In the genomic region with DNA sequence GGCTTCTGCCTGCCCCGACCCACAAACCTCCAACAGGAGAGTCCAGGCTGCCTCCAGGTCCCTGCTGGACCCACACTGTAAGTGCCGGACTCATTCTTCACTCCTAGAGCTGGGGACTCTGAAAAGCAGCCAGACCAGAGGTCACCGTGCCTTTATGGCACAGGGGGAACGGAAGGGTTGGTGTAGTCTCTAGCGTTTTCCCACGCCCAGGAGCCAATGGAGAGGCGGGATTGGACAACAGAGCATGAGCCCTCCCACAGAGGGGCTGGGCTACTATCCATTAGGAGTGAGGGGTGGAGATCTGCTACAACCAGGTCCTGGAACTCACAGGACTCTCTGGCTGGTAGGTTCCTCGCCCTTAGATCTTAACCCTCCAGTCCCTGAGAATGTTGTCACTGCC, we compare ENCODE assay signal across 7 mouse cellular contexts. TPM values are rescaled to one million over a fixed set of nuclear protein-coding genes. Genes with fewer than 3 reads are reported as not detected.
DNase-seq lines count a peak whose midpoint lies in the region; ATAC-seq and TF ChIP-seq lines count a peak whose summit lies in the region.

No protein-coding gene starts in this region.

- DNase-seq in R1 (ENCODE audit: low read depth, low spot score): peak; percentile 96
- DNase-seq in cerebellum, postnatal 10 days: peak; percentile 87 to 91
- peak; percentile 64 for DNase-seq in gastrocnemius, postnatal 14 days
- DNase-seq in hindbrain, postnatal 0 days (ENCODE audit: low spot score): peak; percentile 90
- peak; percentile 49 for DNase-seq in urinary bladder, postnatal 25 days (ENCODE audit: low spot score)

- H3K9me3 ChIP-seq in hindbrain, postnatal 0 days (ENCODE audit: low read length): no peaks in the 10 kb centered on the region
- H3K9me3 ChIP-seq in limb, embryonic 15.5 days: no peaks in the 10 kb centered on the region
- no peaks in the 10 kb centered on the region for H3K9me3 ChIP-seq in midbrain, embryonic 15.5 days

- no peaks in the 10 kb centered on the region for H3K36me3 ChIP-seq in hindbrain, postnatal 0 days (ENCODE audit: insufficient read depth, low read length)
- H3K36me3 ChIP-seq in limb, embryonic 15.5 days: no peaks in the 10 kb centered on the region
- H3K36me3 ChIP-seq in midbrain, embryonic 15.5 days (replicated peaks): no peaks in the 10 kb centered on the region

- ATAC-seq in hindbrain, postnatal 0 days: peak; percentile 87
- ATAC-seq in limb, embryonic 15.5 days (ENCODE audit: insufficient number of reproducible peaks, low FRiP score, low TSS enrichment, low read depth): peak; percentile 79
- ATAC-seq in midbrain, embryonic 15.5 days (replicated peaks): peak; percentile 77

- WGBS in hindbrain, postnatal 0 days: 2% methylated on average over 8 of the region's 8 CpGs
- WGBS in limb, embryonic 15.5 days: 3% methylated on average over 8 of the region's 8 CpGs
- 0% methylated on average over 8 of the region's 8 CpGs for WGBS in midbrain, embryonic 15.5 days

- H3K9ac ChIP-seq in hindbrain, postnatal 0 days (replicated peaks; ENCODE audit: low read length): peak overlapping the region; percentile 40
- H3K9ac ChIP-seq in limb, embryonic 15.5 days: no peak overlapping the region
- peak overlapping the region; percentile 32; the same call in 1 of the 2 replicates for H3K9ac ChIP-seq in midbrain, embryonic 15.5 days

- intact Hi-C loops in gastrocnemius, postnatal 14 days (cut with DNase I; ENCODE audit: low total_unique reads): loop anchor here (10.0 kb wide), 1 partner anchor 72 kb away; no protein-coding TSS in a partner anchor

- H3K4me2 ChIP-seq in hindbrain, postnatal 0 days (ENCODE audit: low read depth, low read length): peak overlapping the region; percentile 58
- peak overlapping the region; percentile 56 for H3K4me2 ChIP-seq in limb, embryonic 15.5 days
- peak overlapping the region; percentile 60 for H3K4me2 ChIP-seq in midbrain, embryonic 15.5 days

- no peaks in the 10 kb centered on the region for H3K27me3 ChIP-seq in hindbrain, postnatal 0 days (ENCODE audit: insufficient read depth, low read length)
- H3K27me3 ChIP-seq in limb, embryonic 15.5 days: peaks cover 29% of the 10 kb centered on the region
- H3K27me3 ChIP-seq in midbrain, embryonic 15.5 days (replicated peaks): no peaks in the 10 kb centered on the region

- peak overlapping the region; percentile 62; the same call in 1 of the 2 replicates for H3K27ac ChIP-seq in hindbrain, postnatal 0 days
- H3K27ac ChIP-seq in limb, embryonic 15.5 days: no peak overlapping the region
- peak overlapping the region; percentile 69 for H3K27ac ChIP-seq in midbrain, embryonic 15.5 days

- TF ChIP-seq CTCF in hindbrain, postnatal 0 days (IDR thresholded peaks at IDR 0.05; ENCODE audit: low read depth): peak; percentile 37; the same call in 1 of the 2 replicates

- H3K4me1 ChIP-seq in hindbrain, postnatal 0 days (ENCODE audit: insufficient read depth, low read length): peaks cover 10% of the 10 kb centered on the region; the same call in 1 of the 2 replicates
- H3K4me1 ChIP-seq in limb, embryonic 15.5 days: peaks cover 23% of the 10 kb centered on the region
- H3K4me1 ChIP-seq in midbrain, embryonic 15.5 days: peaks cover 23% of the 10 kb centered on the region

- H3K4me3 ChIP-seq in hindbrain, postnatal 0 days (ENCODE audit: low read length): peak overlapping the region; percentile 27
- H3K4me3 ChIP-seq in limb, embryonic 15.5 days: peak overlapping the region; percentile 27
- peak overlapping the region; percentile 32 for H3K4me3 ChIP-seq in midbrain, embryonic 15.5 days

RNA-seq across cellular contexts. Expression of gene Hes5, which starts 14.4 kb away (rescaled TPM):
- total RNA-seq in gastrocnemius, postnatal 14 days (2021): under 1 TPM in 1 of 2 experiments, not detected in 1; 0.16 TPM
- total RNA-seq in hindbrain, postnatal 0 days (2014; rRNA removed): 149 and 177 TPM in 2 replicates
- 106 and 122 TPM in 2 replicates for polyA plus RNA-seq in hindbrain, postnatal 0 days (2015; fragmentation: Nextera tagmentation; extraction: Ambion mirVana)
- 1.1 and 1.3 TPM in 2 replicates for polyA plus RNA-seq in limb, embryonic 15.5 days (2015; fragmentation: Nextera tagmentation; extraction: Ambion mirVana)
- polyA plus RNA-seq in midbrain, embryonic 15.5 days (2015; fragmentation: Nextera tagmentation; extraction: Ambion mirVana): 116 and 149 TPM in 2 replicates

RNA-seq across cellular contexts. Expression of gene Pank4, which starts 17.6 kb away (rescaled TPM):
- 10 to 100 TPM; 24.1 to 31.4 TPM for total RNA-seq in gastrocnemius, postnatal 14 days (2021)
- 34.5 and 40.9 TPM in 2 replicates for total RNA-seq in hindbrain, postnatal 0 days (2014; rRNA removed)
- polyA plus RNA-seq in hindbrain, postnatal 0 days (2015; fragmentation: Nextera tagmentation; extraction: Ambion mirVana): 25.2 and 28.1 TPM in 2 replicates
- 35.4 and 38.6 TPM in 2 replicates for polyA plus RNA-seq in limb, embryonic 15.5 days (2015; fragmentation: Nextera tagmentation; extraction: Ambion mirVana)
- polyA plus RNA-seq in midbrain, embryonic 15.5 days (2015; fragmentation: Nextera tagmentation; extraction: Ambion mirVana): 44.3 and 44.9 TPM in 2 replicates

RNA-seq across cellular contexts. Expression of gene Tnfrsf14, which starts 18.0 kb away (rescaled TPM):
- total RNA-seq in gastrocnemius, postnatal 14 days (2021): 1 to 10 TPM; 1.4 to 1.9 TPM
- 0.52 TPM in 1 of 2 replicates, not detected in the other for total RNA-seq in hindbrain, postnatal 0 days (2014; rRNA removed)
- 0.16 and 0.29 TPM in 2 replicates for polyA plus RNA-seq in hindbrain, postnatal 0 days (2015; fragmentation: Nextera tagmentation; extraction: Ambion mirVana)
- 0.86 and 1.1 TPM in 2 replicates for polyA plus RNA-seq in limb, embryonic 15.5 days (2015; fragmentation: Nextera tagmentation; extraction: Ambion mirVana)
- polyA plus RNA-seq in midbrain, embryonic 15.5 days (2015; fragmentation: Nextera tagmentation; extraction: Ambion mirVana): 0.19 and 0.28 TPM in 2 replicates

RNA-seq across cellular contexts. Expression of gene Fam213b, which starts 47.4 kb away (rescaled TPM):
- 100 to 1,000 TPM; 110 to 112 TPM for total RNA-seq in gastrocnemius, postnatal 14 days (2021)
- 33.5 and 47.3 TPM in 2 replicates for total RNA-seq in hindbrain, postnatal 0 days (2014; rRNA removed)
- 78.2 and 83.8 TPM in 2 replicates for polyA plus RNA-seq in hindbrain, postnatal 0 days (2015; fragmentation: Nextera tagmentation; extraction: Ambion mirVana)
- 57.3 and 65.5 TPM in 2 replicates for polyA plus RNA-seq in limb, embryonic 15.5 days (2015; fragmentation: Nextera tagmentation; extraction: Ambion mirVana)
- polyA plus RNA-seq in midbrain, embryonic 15.5 days (2015; fragmentation: Nextera tagmentation; extraction: Ambion mirVana): 56.1 and 62.6 TPM in 2 replicates

Comparison
In these comparisons a context has a peak if more than half of its experiments do, and no peak if none do; other contexts are left out.
1. RNA of gene Hes5, which starts 14.4 kb away (polyA plus RNA-seq): 116 to 149 TPM in midbrain, embryonic 15.5 days and 106 to 122 TPM in hindbrain, postnatal 0 days; 1.1 to 1.3 TPM in limb, embryonic 15.5 days; every median in the first group is over 10 times any median in the second.
2. Peak in every context shown above with its lines, with median percentiles within 50 percentile points of each other: DNase-seq, ATAC-seq, H3K4me2 ChIP-seq and H3K4me3 ChIP-seq.